Mouse (Mus musculus): ENCODE measurements around the gene Gm5136. TPM values are rescaled to one million over a fixed set of nuclear protein-coding genes. Genes with fewer than 3 reads are reported as not detected.

Gene Gm5136
- total and polyA plus RNA-seq, 3 experiments, result not detected

- Histone ChIP-seq H3K27ac (ENCODE audit: insufficient read depth, low read depth) (no peak overlapping the region), H3K36me3 (replicated peaks in 1 of 2; ENCODE audit: control insufficient read depth in 1 of 2, insufficient read depth in 1 of 2, low read length in 1 of 2) (no peaks in the 10 kb centered on the region), H3K4me1 (ENCODE audit: control insufficient read depth in 1 of 2, insufficient read depth in 2 of 2) (no peaks in the 10 kb centered on the region), H3K9me3 (replicated peaks; ENCODE audit: low read length) (no peaks in the 10 kb centered on the region), H3K27me3 (replicated peaks) (no peaks in the 10 kb centered on the region), H3K4me3 (replicated peaks in 1 of 3; ENCODE audit: low read depth in 2 of 3, low read length in 2 of 3, poor library complexity in 1 of 3) (no peak overlapping the region), H3K4me2 (ENCODE audit: insufficient read depth, low read depth, poor library complexity, severe bottlenecking) (no peak overlapping the region), H3K9ac (ENCODE audit: insufficient read depth, low read depth) (no peak overlapping the region), H3K79me2 (replicated peaks; ENCODE audit: control insufficient read depth, extremely low read depth, insufficient read depth, poor library complexity, severe bottlenecking) (no peaks in the 10 kb centered on the region)
- dilution Hi-C loops (cut with MboI; ENCODE audit: extremely low pct_ligation_motif_present, extremely low pct_unique_long_range_greater_than_20kb, low sequenced_read_pairs) (no loop called here), in situ Hi-C loops (cut with MboI; ENCODE audit: low pct_ligation_motif_present, low pct_unique_long_range_greater_than_20kb, low sequenced_read_pairs) (no loop called here)
- DNase-seq (ENCODE audit: extremely low read depth), result no peak
- TF ChIP-seq MAFK (IDR thresholded peaks at IDR 0.05; ENCODE audit: insufficient replicate concordance, low read length), result no peak
- no peak for TF ChIP-seq MXI1 (IDR thresholded peaks at IDR 0.05; ENCODE audit: low read depth, low read length)
- TF ChIP-seq JUND (conservative IDR thresholded peaks at IDR 0.05; ENCODE audit: low read depth, low read length), result no peak
- no peak for TF ChIP-seq RCOR1 (conservative IDR thresholded peaks at IDR 0.05; ENCODE audit: low read depth, low read length)
- no peak for TF ChIP-seq CTCF (conservative IDR thresholded peaks at IDR 0.05 in 1 of 2, IDR thresholded peaks at IDR 0.05 in 1 of 2; ENCODE audit: low read depth in 2 of 2, low read length in 2 of 2)
- TF ChIP-seq E2F4 (IDR thresholded peaks at IDR 0.05; ENCODE audit: insufficient replicate concordance, low read depth, low read length), result no peak
- no peak for TF ChIP-seq SMC3 (IDR thresholded peaks at IDR 0.05; ENCODE audit: low read depth, low read length)
- no peak for TF ChIP-seq SIN3A (IDR thresholded peaks at IDR 0.05; ENCODE audit: low read length)
- TF ChIP-seq USF2 (conservative IDR thresholded peaks at IDR 0.05; ENCODE audit: low read depth, low read length), result no peak
- TF ChIP-seq HCFC1 (IDR thresholded peaks at IDR 0.05; ENCODE audit: low read depth, low read length), result no peak
- no peak for TF ChIP-seq ZMIZ1 (IDR thresholded peaks at IDR 0.05; ENCODE audit: low read depth, low read length)
These were observed 50.8 kb downstream of the Gm5136 start for GRCm38 (mm10) chr10:108649174-108649573.

Data from CH12.LX (cell line).